Mouse (Mus musculus) ES-E14 (cell line): ENCODE measurements around the gene Tle1. TPM values are rescaled to one million over a fixed set of nuclear protein-coding genes. Genes with fewer than 3 reads are reported as not detected.

Source experiments
- DNase-seq: peaks from one replicate; pipeline ENCODE4 v3.0.0-alpha.2; 2013; ENCODE audit warnings: low read depth, low spot score
- H3K27ac ChIP-seq: 2 replicates; pipeline ENCODE4 v1.5.1; 2012; ENCODE audit warnings: low read depth, mild to moderate bottlenecking, low read length, moderate library complexity, mixed read lengths; ENCODE audit not compliant: poor library complexity, insufficient read depth, severe bottlenecking
- H3K36me3 ChIP-seq: 2 replicates; pipeline ENCODE4 v1.6.1; 2012; ENCODE audit warnings: mild to moderate bottlenecking, low read length, moderate library complexity, mixed read lengths; ENCODE audit not compliant: control insufficient read depth, poor library complexity, insufficient read depth, severe bottlenecking
- H3K4me1 ChIP-seq, 2 experiments: fragments of 150-350 bp in 1 of 2; sonication (generic) in 1 of 2; 2 replicates each; pipeline ENCODE4 v1.6.1; 2012; ENCODE audit warnings: low read length in 2 of 2, mild to moderate bottlenecking in 1 of 2, mixed read lengths in 1 of 2; ENCODE audit not compliant: control insufficient read depth in 2 of 2, insufficient read depth in 2 of 2, poor library complexity in 1 of 2
- H3K4me3 ChIP-seq, 2 experiments: fragments of 150-350 bp in 1 of 2; sonication (generic) in 1 of 2; 2 replicates each; pipeline ENCODE4 v1.5.1; 2012; ENCODE audit warnings: low read length in 2 of 2, low read depth in 1 of 2, mild to moderate bottlenecking in 1 of 2, mixed read lengths in 1 of 2; ENCODE audit not compliant: insufficient read depth in 1 of 2, poor library complexity in 1 of 2, severe bottlenecking in 1 of 2
- H3K9ac ChIP-seq: 2 replicates; pipeline ENCODE4 v1.6.1; 2012; ENCODE audit warnings: low read depth, mild to moderate bottlenecking, low read length, mixed read lengths; ENCODE audit not compliant: poor library complexity, insufficient read depth, severe bottlenecking
- H3K9me3 ChIP-seq: fragments of 150-350 bp; sonication (generic); 2 replicates; pipeline ENCODE4 v1.6.1; 2012; ENCODE audit warnings: low read depth, mild to moderate bottlenecking, low read length; ENCODE audit not compliant: control insufficient read depth, insufficient read depth
- CHD2 ChIP-seq: IDR thresholded peaks from 2 replicates; pipeline ENCODE4 v1.6.1; 2014; ENCODE audit warnings: mild to moderate bottlenecking, low read depth, low read length, inconsistent platforms
- HCFC1 ChIP-seq: IDR thresholded peaks from 2 replicates; pipeline ENCODE4 v1.6.1; 2012; ENCODE audit warnings: low read length, inconsistent platforms, borderline replicate concordance; ENCODE audit not compliant: insufficient read depth
- MAFK ChIP-seq: IDR thresholded peaks from 2 replicates; pipeline ENCODE4 v1.6.1; 2014; ENCODE audit warnings: mild to moderate bottlenecking, low read depth, low read length, inconsistent platforms; ENCODE audit not compliant: insufficient read depth
- ZC3H11A ChIP-seq: IDR thresholded peaks from 2 replicates; pipeline ENCODE4 v1.6.1; 2012; ENCODE audit warnings: low read depth, mild to moderate bottlenecking, inconsistent platforms, low read length, borderline replicate concordance
- ZNF384 ChIP-seq: IDR thresholded peaks from 2 replicates; pipeline ENCODE4 v1.6.1; 2012; ENCODE audit warnings: low read depth, low read length, inconsistent platforms
- in situ Hi-C, 2 experiments: fragments of 600-800 bp; cut with MboI; formaldehyde crosslinking; loops; one replicate each; pipeline ENCODE4 v1.15.1; 2025; ENCODE audit warnings: low sequenced_read_pairs in 2 of 2, inconsistent platforms in 1 of 2; ENCODE audit not compliant: unreplicated experiment in 2 of 2
- total RNA-seq: library from RNA; depleted of rRNA; stranded (reverse); fragments of 300-350 nt; gene quantifications from 2 replicates; pipeline ENCODE4 v1.2.3, GENCODE M21; 2012

Gene Tle1
- total RNA-seq, 1 experiment = 26.3 TPM

DNA sequence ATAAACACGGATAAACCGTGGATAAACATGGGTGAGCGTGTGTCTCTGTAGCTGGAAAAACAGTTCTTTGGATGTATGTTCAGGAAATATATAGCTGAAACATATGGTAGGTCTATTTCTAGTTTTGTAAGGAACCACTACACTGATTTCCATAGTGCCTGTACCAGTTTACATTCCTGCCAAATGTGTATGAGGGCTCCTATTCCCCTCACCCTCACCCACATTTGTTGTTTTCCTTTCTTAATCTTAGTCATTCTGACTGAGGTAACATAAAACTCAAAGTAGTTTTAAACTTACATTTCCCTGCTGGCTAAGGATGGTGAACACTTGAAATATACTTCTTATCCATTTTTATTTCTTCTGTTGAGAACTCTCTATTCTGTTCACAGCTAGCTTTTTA, 20.9 kb upstream of the Tle1 start:
- H3K9me3 ChIP-seq = no peaks in the 10 kb centered on the region

DNA sequence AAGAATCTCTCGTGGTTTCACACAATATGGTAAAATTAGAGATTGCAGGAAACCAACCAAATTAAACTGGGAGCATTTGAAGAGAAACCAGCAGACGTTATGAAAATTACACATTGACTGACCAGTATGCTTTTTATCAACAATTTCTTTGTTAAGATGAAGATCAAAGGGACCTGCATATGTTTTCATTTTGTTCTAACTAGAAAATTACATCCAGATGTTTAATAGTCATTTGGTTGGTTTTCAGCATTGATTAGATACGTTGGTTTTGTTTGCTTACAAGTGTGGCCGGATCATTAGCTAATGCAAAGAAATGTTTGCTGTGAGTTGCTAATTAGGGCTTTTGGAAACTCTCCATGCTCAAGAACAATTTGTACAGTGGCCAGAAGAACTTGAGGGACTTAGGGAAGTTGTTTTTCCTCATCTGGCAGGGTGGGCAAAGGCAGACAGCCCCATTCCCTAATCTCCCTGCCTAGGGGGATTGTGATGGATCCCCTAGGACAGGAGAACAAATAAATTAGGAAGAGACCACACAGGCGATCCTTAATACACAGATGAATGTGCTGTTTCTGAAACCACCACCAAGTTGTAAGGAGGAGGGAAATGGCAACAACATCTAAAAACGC, 3.8 kb upstream of the Tle1 start:
- Histone ChIP-seq H3K9ac (no peak overlapping the region), H3K4me1 (no peaks in the 10 kb centered on the region; a peak in 1 of 4 replicates), H3K4me3 (no peak overlapping the region), H3K36me3 (no peaks in the 10 kb centered on the region), H3K27ac (no peak overlapping the region), H3K9me3 (no peaks in the 10 kb centered on the region)
- TF ChIP-seq HCFC1 = no peak
- no peak for TF ChIP-seq ZNF384
- no peak for TF ChIP-seq ZC3H11A
- TF ChIP-seq MAFK = no peak
- TF ChIP-seq CHD2 = no peak
- DNase-seq = no peak
- in situ Hi-C loops = no loop called here

More for the DNA sequence above, 20.9 kb upstream of the Tle1 start:
- no peak overlapping the region for H3K27ac ChIP-seq
- DNase-seq = no peak
- in situ Hi-C loops = no loop called here
- H3K36me3 ChIP-seq = no peaks in the 10 kb centered on the region
- no peak overlapping the region for H3K9ac ChIP-seq
- no peaks in the 10 kb centered on the region for H3K4me1 ChIP-seq
- TF ChIP-seq ZC3H11A (no peak), ZNF384 (no peak), HCFC1 (no peak), MAFK (no peak), CHD2 (no peak)
- H3K4me3 ChIP-seq = no peak overlapping the region

GRCm38 (mm10) chr4:72201521-72201991, 837 bp upstream of the Tle1 start:
- DNase-seq = peak; percentile 33
- in situ Hi-C loops = no loop called here
- peaks cover 0 to 3% of the 10 kb centered on the region in 2 experiments; a peak in 1 of 4 replicates for H3K4me1 ChIP-seq

DNA sequence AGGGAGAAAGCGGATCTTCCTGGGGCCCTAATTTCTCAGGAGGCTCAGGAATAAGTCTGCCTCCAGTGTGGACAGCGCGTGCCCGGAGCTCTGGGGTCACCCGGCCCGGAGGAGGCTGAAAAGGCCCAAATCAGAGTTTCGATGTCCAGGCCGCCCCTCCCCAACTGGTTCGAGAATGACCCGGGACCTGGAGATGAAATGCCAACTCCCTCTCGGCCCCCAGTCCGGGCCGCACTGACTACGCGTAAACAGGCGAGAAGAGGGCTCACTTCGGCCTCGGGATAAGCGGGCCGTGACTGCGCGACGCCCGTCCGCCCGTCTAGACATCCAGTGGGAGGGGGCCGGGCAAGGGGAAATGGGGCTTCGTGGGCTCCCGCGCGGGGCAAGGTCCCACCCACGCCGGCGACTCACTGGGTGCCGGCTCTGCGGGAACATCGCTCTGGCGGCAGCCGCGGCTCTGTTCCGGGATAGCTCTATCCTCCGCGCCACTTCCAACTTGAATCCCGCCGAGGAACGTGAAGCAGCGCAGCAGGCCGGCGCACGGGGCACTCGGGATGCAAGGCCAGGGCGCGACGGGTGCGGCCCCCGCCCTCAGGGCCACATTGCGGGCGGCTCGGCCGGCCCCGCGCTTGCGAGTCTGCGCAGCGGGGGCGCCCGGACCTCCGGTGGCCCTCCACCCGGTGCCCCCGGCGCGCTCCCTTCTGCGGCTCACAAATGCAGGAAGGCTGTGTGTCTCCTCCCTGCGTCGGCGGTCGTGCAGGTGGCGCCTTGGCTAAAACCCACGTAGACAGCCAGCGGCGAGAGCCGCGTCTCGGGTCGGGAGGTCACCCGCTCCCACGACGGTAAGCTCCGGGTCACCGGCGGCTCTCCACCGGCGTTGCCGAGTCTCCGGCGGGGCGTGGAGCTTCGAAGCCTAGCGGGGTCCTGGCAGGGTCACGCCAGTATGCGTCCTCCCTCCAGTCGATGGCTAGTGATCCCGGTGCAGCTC, 854 bp downstream of the Tle1 start:
- peak overlapping the region; percentile 81 for H3K9ac ChIP-seq
- H3K27ac ChIP-seq = peak overlapping the region; percentile 45; the same call in 1 of the 2 replicates
- DNase-seq = peak; percentile 21
- peaks cover 0 to 3% of the 10 kb centered on the region in 2 experiments; a peak in 1 of 4 replicates for H3K4me1 ChIP-seq
- TF ChIP-seq ZC3H11A (no peak), HCFC1 (peak; percentile 21; the same call in 1 of the 2 replicates), CHD2 (no peak), MAFK (no peak)
- H3K4me3 ChIP-seq = peak overlapping the region; percentile 84
- no peaks in the 10 kb centered on the region for H3K9me3 ChIP-seq
- in situ Hi-C loops = no loop called here
- H3K36me3 ChIP-seq = peaks cover 2% of the 10 kb centered on the region

More at GRCm38 (mm10) chr4:72201521-72201991, 837 bp upstream of the Tle1 start:
- Histone ChIP-seq H3K36me3 (peaks cover 2% of the 10 kb centered on the region; the same call in 1 of the 2 replicates), H3K9me3 (no peaks in the 10 kb centered on the region), H3K4me3 (peak overlapping the region; percentile 77 to 80), H3K27ac (no peak overlapping the region), H3K9ac (peak overlapping the region; percentile 67)
- TF ChIP-seq ZC3H11A (no peak), MAFK (no peak), HCFC1 (no peak), CHD2 (no peak), ZNF384 (no peak)
